Mouse (Mus musculus) kidney, adult 2 months (tissue): ENCODE measurements around the gene Myom1.

Experiments used
- CTCF ChIP-seq: fragments of 200-500 bp; conservative IDR thresholded peaks from 2 replicates; pipeline ENCODE4 v1.5.1; 2011; ENCODE audit warnings: low read depth, mild to moderate bottlenecking, control low read depth, low read length, moderate library complexity, mixed read lengths; ENCODE audit not compliant: insufficient read depth, insufficient read length
- POLR2A ChIP-seq: fragments of 200-500 bp; IDR thresholded peaks from one replicate; pipeline ENCODE4 v1.6.1; 2011; ENCODE audit warnings: low read depth, low read length, control low read depth

GRCm38 (mm10) chr17:70992662-70993061 is 9.8 kb upstream of the Myom1 start:
- TF ChIP-seq CTCF: no peak
- TF ChIP-seq POLR2A: no peak
